Mouse (Mus musculus) lung, embryonic 16.5 days (tissue): ENCODE results near the gene Atl2. TPM values are rescaled to one million over a fixed set of nuclear protein-coding genes. Genes with fewer than 3 reads are reported as not detected.

ENCODE experiments used
- ATAC-seq: fragments of 200-750 bp; cut with Nextera tagmentation; 2 replicates; pipeline ENCODE4 v1.8.0; 2017; ENCODE audit warnings: low read depth, mild to moderate bottlenecking, moderate library complexity
- H3K27ac ChIP-seq: fragments of 300-500 bp; sonication (generic); 2 replicates; pipeline ENCODE4 v1.5.1; 2014; ENCODE audit warnings: mild to moderate bottlenecking, control low read depth, low read length
- H3K27me3 ChIP-seq: fragments of 300-500 bp; sonication (generic); 2 replicates; pipeline ENCODE4 v1.6.1; 2014; ENCODE audit warnings: low read depth, low read length, mixed read lengths; ENCODE audit not compliant: control insufficient read depth, insufficient read depth
- H3K36me3 ChIP-seq: fragments of 300-500 bp; sonication (generic); 2 replicates; pipeline ENCODE4 v1.6.1; 2014; ENCODE audit warnings: low read length; ENCODE audit not compliant: control insufficient read depth, insufficient read depth
- H3K4me1 ChIP-seq: fragments of 300-500 bp; sonication (generic); replicated peaks from 2 replicates; pipeline ENCODE4 v1.6.1; 2014; ENCODE audit warnings: low read length, mixed read lengths; ENCODE audit not compliant: control insufficient read depth, insufficient read depth
- H3K4me2 ChIP-seq: fragments of 300-500 bp; sonication (generic); 2 replicates; pipeline ENCODE4 v1.6.1; 2014; ENCODE audit warnings: low read depth, low read length, control low read depth
- H3K4me3 ChIP-seq: fragments of 300-500 bp; sonication (generic); 2 replicates; pipeline ENCODE4 v1.5.1; 2014; ENCODE audit warnings: mild to moderate bottlenecking, low read length, control low read depth
- H3K9ac ChIP-seq: fragments of 300-500 bp; sonication (generic); 2 replicates; pipeline ENCODE4 v1.6.1; 2014; ENCODE audit warnings: low read length, control low read depth
- H3K9me3 ChIP-seq: fragments of 300-500 bp; sonication (generic); 2 replicates; pipeline ENCODE4 v1.6.1; 2016; ENCODE audit warnings: low read length; ENCODE audit not compliant: control insufficient read depth
- WGBS: fragments of 180-500 bp; shearing (Covaris S2); extraction: QIAGEN DNeasy Blood & Tissue Kit; methylation state at CpG from one replicate; pipeline ENCODE4 v1.1.7; 2014; 5-methylcytosine and 5-hydroxymethylcytosine counted together
- polyA plus RNA-seq: library from polyadenylated mRNA; unstranded; fragments of >200 nt; fragmentation: Nextera tagmentation; extraction: Ambion mirVana; gene quantifications from 2 replicates; pipeline ENCODE4 v1.2.1, GENCODE M21; 2015

Atl2 gene
- polyA plus RNA-seq, 1 experiment from 2014 or later = 38.4 TPM

GRCm38 (mm10) chr17:79816896-79817295, 79.0 kb downstream of the Atl2 start:
- H3K27me3 ChIP-seq = no peaks in the 10 kb centered on the region
- no peak overlapping the region for H3K4me2 ChIP-seq
- no peaks in the 10 kb centered on the region; the same call in none of the 2 replicates for H3K4me1 ChIP-seq
- WGBS = 60% methylated on average over 6 of the region's 6 CpGs
- no peak for ATAC-seq
- no peak overlapping the region for H3K27ac ChIP-seq
- no peak overlapping the region for H3K4me3 ChIP-seq
- H3K9ac ChIP-seq = no peak overlapping the region
- H3K9me3 ChIP-seq = no peaks in the 10 kb centered on the region
- H3K36me3 ChIP-seq = no peaks in the 10 kb centered on the region

GRCm38 (mm10) chr17:79810421-79810820, 85.5 kb downstream of the Atl2 start:
- Histone ChIP-seq H3K27ac (no peak overlapping the region), H3K4me1 (peaks cover 9% of the 10 kb centered on the region; the same call in 1 of the 2 replicates), H3K4me2 (no peak overlapping the region), H3K4me3 (no peak overlapping the region), H3K9me3 (no peaks in the 10 kb centered on the region), H3K27me3 (no peaks in the 10 kb centered on the region), H3K36me3 (no peaks in the 10 kb centered on the region), H3K9ac (no peak overlapping the region)
- WGBS = 48% methylated on average over 9 of the region's 9 CpGs
- no peak for ATAC-seq

GRCm38 (mm10) chr17:79809491-79810316, 86.2 kb downstream of the Atl2 start:
- H3K27ac ChIP-seq = no peak overlapping the region
- peaks cover 9% of the 10 kb centered on the region; the same call in 1 of the 2 replicates for H3K4me1 ChIP-seq
- H3K4me2 ChIP-seq = no peak overlapping the region
- WGBS = 45% methylated on average over 23 of the region's 23 CpGs
- no peak overlapping the region for H3K4me3 ChIP-seq
- no peaks in the 10 kb centered on the region for H3K9me3 ChIP-seq
- ATAC-seq = no peak
- no peaks in the 10 kb centered on the region for H3K36me3 ChIP-seq
- H3K27me3 ChIP-seq = no peaks in the 10 kb centered on the region
- no peak overlapping the region for H3K9ac ChIP-seq

GRCm38 (mm10) chr17:79807237-79807930, 88.5 kb downstream of the Atl2 start:
- no peak overlapping the region for H3K4me2 ChIP-seq
- peaks cover 11% of the 10 kb centered on the region for H3K4me1 ChIP-seq
- no peaks in the 10 kb centered on the region for H3K9me3 ChIP-seq
- peak; percentile 85 for ATAC-seq
- H3K27me3 ChIP-seq = no peaks in the 10 kb centered on the region
- no peak overlapping the region for H3K9ac ChIP-seq
- WGBS = 57% methylated on average over 8 of the region's 8 CpGs
- no peak overlapping the region for H3K4me3 ChIP-seq
- H3K27ac ChIP-seq = peak overlapping the region; percentile 67
- no peaks in the 10 kb centered on the region for H3K36me3 ChIP-seq

GRCm38 (mm10) chr17:79804747-79805146, 91.2 kb downstream of the Atl2 start:
- Histone ChIP-seq H3K9me3 (no peaks in the 10 kb centered on the region), H3K4me3 (no peak overlapping the region), H3K27ac (no peak overlapping the region), H3K4me2 (no peak overlapping the region), H3K9ac (no peak overlapping the region), H3K27me3 (no peaks in the 10 kb centered on the region), H3K4me1 (peaks cover 14% of the 10 kb centered on the region), H3K36me3 (no peaks in the 10 kb centered on the region)
- WGBS = 51% methylated on average over 2 of the region's 2 CpGs
- no peak for ATAC-seq

- Histone ChIP-seq H3K27ac (peak overlapping the region; percentile 33; the same call in 1 of the 2 replicates), H3K27me3 (no peaks in the 10 kb centered on the region), H3K4me2 (no peak overlapping the region), H3K36me3 (no peaks in the 10 kb centered on the region), H3K4me3 (no peak overlapping the region), H3K4me1 (peaks cover 11% of the 10 kb centered on the region), H3K9me3 (no peaks in the 10 kb centered on the region), H3K9ac (no peak overlapping the region)
- WGBS = 18% methylated on average over 7 of the region's 7 CpGs
- ATAC-seq = peak; percentile 47
These were observed 93.9 kb downstream of the Atl2 start for GRCm38 (mm10) chr17:79802056-79802455.

GRCm38 (mm10) chr17:79798831-79799230, 97.1 kb downstream of the Atl2 start:
- WGBS = 88% methylated on average over 10 of the region's 10 CpGs

More at GRCm38 (mm10) chr17:79798831-79799230, 97.1 kb downstream of the Atl2 start:
- Histone ChIP-seq H3K9ac (no peak overlapping the region), H3K27me3 (no peaks in the 10 kb centered on the region), H3K4me3 (no peak overlapping the region), H3K27ac (no peak overlapping the region), H3K4me1 (peaks cover 9% of the 10 kb centered on the region), H3K4me2 (no peak overlapping the region), H3K36me3 (no peaks in the 10 kb centered on the region), H3K9me3 (no peaks in the 10 kb centered on the region)
- no peak for ATAC-seq

Other genes starting within 250 kb of the Atl2 start
- 5.1 and 5.3 TPM in 2 replicates for gene Cyp1b1, start 181.1 kb downstream of the Atl2 start, polyA plus RNA-seq
- gene Hnrnpll, start 166.2 kb upstream of the Atl2 start, polyA plus RNA-seq = 64.6 and 64.9 TPM in 2 replicates
- gene Galm, start 231.3 kb upstream of the Atl2 start, polyA plus RNA-seq = 20.4 TPM in 2 replicates